Mouse (Mus musculus): ENCODE results near the gene Olfr578.

- TF ChIP-seq CTCF (IDR thresholded peaks at IDR 0.05; ENCODE audit: control insufficient read depth, insufficient read depth, insufficient replicate concordance, low read depth, low read length) (no peak), POLR2A (IDR thresholded peaks at IDR 0.05; ENCODE audit: control insufficient read depth, low read depth, low read length) (no peak)
These were observed 46.6 kb downstream of the Olfr578 start, which contains the start of gene Olfr573-ps1 for GRCm38 (mm10) chr7:102942475-102942874.

Measured in testis, adult 2 months (tissue).